Mouse (Mus musculus) gastrocnemius, adult 2 months (tissue): ENCODE measurements around the gene Sys1. TPM values are rescaled to one million over a fixed set of nuclear protein-coding genes. Genes with fewer than 3 reads are reported as not detected.

Source experiments
- DNase-seq: peaks from one replicate; pipeline ENCODE4 v3.0.0; 2022
- H3K27ac ChIP-seq: fragments of 200-600 bp; 2 replicates; pipeline ENCODE4 v1.8.1; 2022; ENCODE audit warnings: mild to moderate bottlenecking
- H3K4me3 ChIP-seq: fragments of 200-600 bp; 2 replicates; pipeline ENCODE4 v1.8.1; 2022; ENCODE audit warnings: mild to moderate bottlenecking, moderate library complexity
- CTCF ChIP-seq: fragments of 200-600 bp; IDR thresholded peaks from 2 replicates; pipeline ENCODE4 v1.8.1; 2022; ENCODE audit warnings: antibody characterized with exemption, mild to moderate bottlenecking, moderate library complexity
- intact Hi-C: fragments of 180-260 bp; cut with DNase I; formaldehyde crosslinking; loops from one replicate; pipeline ENCODE4 v1.15.1; 2025
- total RNA-seq, 2 experiments: library from RNA; stranded (reverse); gene quantifications; 2 replicates each; pipeline ENCODE4 v1.2.3; 2021

Gene Sys1
- total RNA-seq, 2 experiments from 2014 or later: 21.7 to 24.7 TPM

DNA sequence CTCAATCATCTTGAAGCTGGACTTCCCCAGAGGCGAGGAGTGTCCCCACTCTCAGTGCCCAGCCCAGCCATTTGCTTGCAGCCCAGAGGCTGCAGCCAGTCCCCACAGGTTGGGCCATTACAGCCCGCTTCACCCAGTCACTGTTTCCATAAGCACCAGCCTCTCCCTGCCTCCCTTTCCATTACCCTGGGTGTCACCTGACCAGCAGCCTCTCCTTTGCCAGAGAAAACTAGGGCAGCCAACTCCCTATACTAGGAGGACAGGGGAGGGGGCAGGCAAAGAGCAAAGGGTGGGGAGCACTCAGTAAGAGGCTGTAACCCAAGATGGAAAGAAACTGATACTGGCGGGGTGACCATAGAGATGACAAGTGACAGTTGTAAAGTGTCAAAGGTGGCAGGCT lies 19.8 kb upstream of the Sys1 start:
- intact Hi-C loops: no loop called here
- peak overlapping the region; percentile 55 for H3K4me3 ChIP-seq
- peak overlapping the region; percentile 97 for H3K27ac ChIP-seq
- TF ChIP-seq CTCF: no peak
- DNase-seq: peak; percentile 81

DNA sequence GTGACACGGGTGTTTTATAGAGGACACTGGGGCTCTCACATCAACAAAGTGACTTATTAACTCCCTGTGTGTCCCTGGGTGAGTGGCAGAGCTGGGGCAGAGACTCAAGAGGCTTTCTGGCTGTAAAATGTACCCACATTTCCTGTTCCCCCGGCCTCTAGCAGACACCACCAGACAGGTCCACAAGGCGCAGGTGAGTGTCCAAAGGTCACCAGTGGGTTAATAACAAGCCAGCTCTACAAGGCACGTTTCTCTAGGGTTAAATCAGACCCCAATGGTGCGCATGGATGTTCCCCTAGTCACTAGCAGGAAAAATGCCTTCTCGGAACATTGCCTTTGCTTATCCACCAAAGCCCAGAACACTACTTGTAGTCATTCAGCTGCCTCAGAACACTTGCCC lies 19.1 kb upstream of the Sys1 start:
- Histone ChIP-seq H3K27ac (peak overlapping the region; percentile 97), H3K4me3 (peak overlapping the region; percentile 55)
- no peak for DNase-seq
- intact Hi-C loops: no loop called here
- TF ChIP-seq CTCF: no peak

GRCm38 (mm10) chr2:164438257-164438656 lies 18.5 kb upstream of the Sys1 start:
- H3K4me3 ChIP-seq: peak overlapping the region; percentile 52
- peak overlapping the region; percentile 97 for H3K27ac ChIP-seq
- TF ChIP-seq CTCF: no peak
- peak; percentile 42 for DNase-seq
- intact Hi-C loops: no loop called here

- TF ChIP-seq CTCF: no peak
- Histone ChIP-seq H3K4me3 (peak overlapping the region; percentile 52), H3K27ac (peak overlapping the region; percentile 97)
- intact Hi-C loops: no loop called here
- DNase-seq: peak; percentile 49
Measured at GRCm38 (mm10) chr2:164439001-164439421, 17.8 kb upstream of the Sys1 start.

- TF ChIP-seq CTCF: no peak
- intact Hi-C loops: loop anchor here (2.0 kb wide), 2 partner anchors 14 kb away; no protein-coding TSS in a partner anchor
- peak overlapping the region; percentile 97 for H3K27ac ChIP-seq
- H3K4me3 ChIP-seq: peak overlapping the region; percentile 86
- no peak for DNase-seq
Measured at GRCm38 (mm10) chr2:164440314-164440713, 16.4 kb upstream of the Sys1 start.

GRCm38 (mm10) chr2:164441155-164441554 lies 15.6 kb upstream of the Sys1 start:
- peak overlapping the region; percentile 86 for H3K4me3 ChIP-seq
- intact Hi-C loops: loop anchor here (2.0 kb wide), 2 partner anchors 14 kb away; no protein-coding TSS in a partner anchor
- H3K27ac ChIP-seq: peak overlapping the region; percentile 97
- no peak for TF ChIP-seq CTCF
- peak; percentile 72 for DNase-seq

GRCm38 (mm10) chr2:164441731-164442130 lies 15.0 kb upstream of the Sys1 start:
- Histone ChIP-seq H3K4me3 (peak overlapping the region; percentile 86), H3K27ac (peak overlapping the region; percentile 97)
- no peak for DNase-seq
- intact Hi-C loops: loop anchor here (2.0 kb wide), 2 partner anchors 13 to 15 kb away; no protein-coding TSS in a partner anchor
- no peak for TF ChIP-seq CTCF

DNA sequence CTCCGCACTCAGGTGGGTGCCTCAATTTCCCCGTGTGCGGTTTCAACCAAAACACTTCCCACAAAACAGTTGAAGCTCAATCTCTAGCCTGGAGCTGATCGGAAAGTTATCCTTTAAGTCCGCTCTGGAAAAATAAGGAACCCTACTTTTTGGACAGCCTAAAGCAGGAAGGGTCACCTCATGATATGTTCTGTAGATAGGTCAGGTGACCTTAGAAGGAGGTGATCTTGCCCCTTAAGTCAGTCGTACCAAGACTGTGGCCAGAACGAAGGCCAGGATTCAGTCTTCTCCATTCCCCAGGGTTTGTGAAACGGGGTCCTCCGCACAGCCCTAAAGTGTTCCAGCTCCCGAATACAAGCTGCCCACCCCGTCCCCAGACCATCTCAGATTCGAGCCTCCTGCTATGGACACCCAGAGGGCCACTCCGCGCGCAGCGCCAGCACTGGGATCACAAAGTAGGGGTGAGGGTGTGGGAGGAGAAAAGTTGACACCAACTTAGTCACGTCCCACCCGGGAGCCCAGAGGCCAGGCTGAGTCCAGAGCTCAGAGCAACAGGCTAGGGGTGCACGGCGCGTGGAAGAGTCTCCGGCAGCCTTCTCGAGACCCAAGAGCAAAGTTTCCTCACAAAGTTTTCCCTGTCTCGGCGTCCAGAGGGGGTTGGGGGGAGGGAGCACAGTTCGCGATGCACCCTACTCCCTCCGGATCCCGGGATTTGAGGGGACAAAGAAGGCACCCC lies 14.3 kb upstream of the Sys1 start:
- no peak for TF ChIP-seq CTCF
- intact Hi-C loops: no loop called here
- DNase-seq: peak; percentile 84
- Histone ChIP-seq H3K27ac (peak overlapping the region; percentile 97), H3K4me3 (peak overlapping the region; percentile 86)

GRCm38 (mm10) chr2:164443051-164443437 lies 13.7 kb upstream of the Sys1 start:
- peak overlapping the region; percentile 86 for H3K4me3 ChIP-seq
- peak; percentile 93 for DNase-seq
- peak; percentile 36 for TF ChIP-seq CTCF
- peak overlapping the region; percentile 97 for H3K27ac ChIP-seq
- intact Hi-C loops: no loop called here

DNA sequence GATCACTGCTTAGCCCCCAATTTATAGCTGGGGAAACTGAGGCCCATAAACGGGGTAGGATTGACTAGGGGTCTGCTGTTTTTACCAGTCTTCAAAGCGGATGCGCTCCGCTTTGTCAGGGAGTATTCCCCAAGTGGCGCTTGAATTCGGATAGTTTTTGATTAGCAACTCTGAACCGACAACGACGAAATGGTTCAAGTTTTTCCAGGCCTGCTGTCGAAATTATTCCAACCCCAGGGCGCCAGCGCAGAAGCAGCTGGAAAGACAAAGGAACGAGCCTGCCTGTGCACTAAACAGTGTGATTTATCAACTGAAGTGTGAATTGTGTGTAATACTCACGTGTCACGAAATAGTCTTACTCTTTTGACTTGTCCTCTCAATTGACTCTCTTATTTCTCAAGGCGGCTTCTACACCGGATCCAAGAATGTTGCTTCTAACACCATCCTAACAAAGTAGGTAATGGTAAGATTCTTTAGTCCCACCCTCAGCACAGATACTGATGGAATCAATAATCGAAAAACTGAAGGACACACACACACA lies 13.2 kb upstream of the Sys1 start, which contains the start of gene Sdc4:
Sdc4 (minus strand) TSS at position 428 of the 541 bp plus-strand sequence.
- intact Hi-C loops: no loop called here
- TF ChIP-seq CTCF: no peak
- peak within 1 kb of the TSS; percentile 86 for H3K4me3 ChIP-seq
- H3K27ac ChIP-seq: peak within 1 kb of the TSS; percentile 97
- peak; percentile 53 for DNase-seq

GRCm38 (mm10) chr2:164444701-164445100 lies 12.1 kb upstream of the Sys1 start:
- Histone ChIP-seq H3K27ac (no peak overlapping the region), H3K4me3 (no peak overlapping the region)
- intact Hi-C loops: no loop called here
- TF ChIP-seq CTCF: no peak
- no peak for DNase-seq

GRCm38 (mm10) chr2:164445399-164446085 lies 11.2 kb upstream of the Sys1 start:
- no peak overlapping the region for H3K4me3 ChIP-seq
- TF ChIP-seq CTCF: no peak
- H3K27ac ChIP-seq: no peak overlapping the region
- intact Hi-C loops: no loop called here
- no peak for DNase-seq

- no peak overlapping the region for H3K4me3 ChIP-seq
- intact Hi-C loops: no loop called here
- DNase-seq: no peak
- no peak for TF ChIP-seq CTCF
- no peak overlapping the region for H3K27ac ChIP-seq
Measured at GRCm38 (mm10) chr2:164446086-164446469, 10.7 kb upstream of the Sys1 start.
